Mouse (Mus musculus) fibroblast of lung, adult 2 months (primary cell): Measurements from ENCODE around the gene Smg9.

Experiments
- DNase-seq: peaks from one replicate; pipeline ENCODE4 v3.0.0-alpha.2; 2011; ENCODE audit warnings: low read depth

Gene Smg9

DNA sequence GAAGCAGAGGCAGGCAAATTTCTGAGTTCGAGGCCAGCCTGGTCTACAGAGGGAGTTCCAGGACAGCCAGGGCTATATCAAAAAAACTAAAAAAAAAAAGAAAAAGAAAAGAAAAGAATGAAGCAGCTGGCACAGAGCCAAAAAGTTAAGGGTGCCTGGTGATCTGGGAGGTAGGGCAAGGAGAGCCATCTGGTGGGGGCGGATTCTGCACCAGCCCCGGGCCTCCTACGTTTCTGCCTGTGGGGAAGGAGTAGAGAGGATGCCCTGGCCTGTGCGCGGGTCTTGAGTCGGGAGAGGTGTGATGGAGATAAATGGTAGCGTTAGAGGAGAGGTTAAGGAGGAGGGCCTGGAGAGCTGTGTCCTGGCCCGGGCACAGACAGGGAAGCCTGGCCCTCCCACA, 8.8 kb downstream of the Smg9 start:
- DNase-seq, result no peak

DNA sequence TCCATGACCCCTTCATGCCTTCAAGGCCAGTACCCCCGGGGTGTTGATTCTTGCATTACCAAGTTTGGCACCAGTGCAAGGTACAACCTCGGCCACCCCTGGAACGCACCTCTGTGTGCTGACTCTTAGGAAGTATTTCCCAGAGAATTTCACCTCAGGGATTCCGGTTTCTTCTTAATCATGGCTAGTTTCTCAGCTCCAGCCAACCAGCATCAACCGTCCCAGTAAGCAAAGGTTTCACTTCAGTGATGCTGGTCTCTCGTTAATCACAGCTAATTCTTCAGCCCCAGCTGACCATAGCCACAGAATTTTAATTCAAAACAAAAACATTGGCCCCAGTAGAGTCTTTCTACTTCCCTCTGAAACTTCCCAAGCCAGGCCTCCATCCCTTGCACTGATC, 10.7 kb downstream of the Smg9 start:
- no peak for DNase-seq

DNA sequence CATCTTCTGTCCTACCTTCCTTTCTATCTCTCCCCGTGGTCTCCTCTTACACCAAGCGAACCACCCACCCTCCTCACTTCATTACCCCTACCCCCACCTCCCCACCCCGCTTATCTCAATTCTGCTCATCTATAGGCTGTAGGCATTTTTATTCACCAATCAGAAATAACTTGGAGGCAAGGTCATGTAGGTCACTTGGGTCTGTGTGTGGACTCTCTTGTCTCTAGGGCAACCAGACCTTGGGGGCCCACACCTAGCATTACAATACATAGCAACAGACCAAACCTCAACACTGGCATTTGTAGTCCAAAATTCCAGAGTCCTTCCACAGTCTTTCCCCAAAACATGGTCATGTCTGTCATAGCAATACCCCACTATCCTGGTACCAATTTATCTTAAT, 11.4 kb downstream of the Smg9 start:
- no peak for DNase-seq

DNA sequence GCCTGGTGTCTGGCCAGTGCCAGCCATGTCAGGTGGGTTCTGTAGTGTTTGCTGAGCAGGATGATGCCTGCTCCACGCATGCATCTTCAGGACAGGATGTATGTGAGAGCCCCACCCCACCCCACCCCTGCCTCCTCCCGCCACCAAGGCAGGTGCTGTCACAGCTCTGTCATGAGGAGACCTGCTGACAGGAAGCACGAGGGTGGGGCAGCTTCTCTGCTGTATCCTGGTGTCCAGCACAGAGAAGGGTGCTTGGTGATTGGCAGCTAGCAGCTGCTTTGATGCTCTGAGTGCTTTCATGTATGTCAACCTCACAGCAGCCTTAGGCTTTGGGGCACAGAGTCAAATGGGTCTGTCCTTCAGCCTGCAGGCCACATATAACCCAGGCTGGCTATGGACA, 14.2 kb downstream of the Smg9 start:
- no peak for DNase-seq

DNA sequence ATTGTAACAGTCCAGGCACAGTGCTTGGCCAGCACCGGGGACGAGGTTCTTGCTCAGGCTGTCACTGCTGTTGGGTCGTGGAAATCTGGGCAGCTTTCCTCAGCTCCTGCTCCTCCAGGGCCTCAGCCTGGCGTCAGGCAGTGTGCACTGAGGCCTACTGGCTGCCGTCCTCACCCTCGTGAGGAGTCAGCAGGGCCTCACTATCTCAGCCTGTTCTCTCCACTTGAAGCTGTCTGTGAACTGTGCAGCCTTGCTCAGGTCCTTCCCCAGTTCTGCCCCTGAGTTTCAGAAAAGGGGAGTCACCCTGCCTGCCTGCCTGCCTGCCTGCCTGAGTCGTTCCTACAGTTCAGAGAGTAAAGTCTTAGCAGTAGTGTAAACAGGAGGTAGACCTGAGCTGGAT, 15.8 kb downstream of the Smg9 start:
- no peak for DNase-seq

DNA sequence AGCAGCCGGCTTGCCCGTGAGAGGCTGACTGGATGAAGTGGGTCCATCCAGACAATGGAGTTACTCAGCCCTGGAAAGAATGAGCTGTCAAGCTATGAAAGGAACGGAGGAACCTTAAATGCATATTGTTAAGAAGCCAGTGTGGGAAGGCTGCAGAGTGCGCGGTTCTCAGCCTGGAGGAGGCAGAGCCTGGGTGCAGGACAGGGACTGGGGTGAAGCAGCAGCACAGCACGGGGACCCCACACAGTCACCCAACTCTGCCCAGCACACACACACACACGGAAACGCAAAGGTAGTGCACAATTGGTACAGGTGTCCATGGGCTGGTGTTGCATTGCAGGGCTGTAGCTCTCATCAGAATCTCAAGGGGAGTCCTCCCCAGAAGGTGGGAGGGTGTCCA, 20.2 kb downstream of the Smg9 start:
- no peak for DNase-seq

DNA sequence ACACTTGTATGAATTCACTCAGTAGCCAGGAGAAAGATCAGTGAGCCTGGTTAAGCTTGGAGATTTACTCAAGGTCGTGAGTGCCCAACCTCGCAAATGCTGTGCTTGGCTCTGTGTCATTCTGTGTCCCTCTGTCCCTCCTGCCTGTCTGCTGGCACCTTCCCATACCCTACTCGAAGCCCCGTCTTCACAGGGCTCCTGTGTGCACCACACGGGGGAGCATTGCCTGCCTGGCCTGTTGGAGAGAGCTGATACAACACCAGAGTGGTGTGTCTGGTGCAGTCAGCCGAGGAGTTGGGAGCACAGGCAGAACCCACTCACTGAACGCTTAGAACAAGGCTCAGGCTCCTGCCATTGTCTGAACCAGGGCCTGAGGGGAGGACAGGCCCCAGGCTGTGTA, 22.2 kb downstream of the Smg9 start:
- DNase-seq, result no peak

DNA sequence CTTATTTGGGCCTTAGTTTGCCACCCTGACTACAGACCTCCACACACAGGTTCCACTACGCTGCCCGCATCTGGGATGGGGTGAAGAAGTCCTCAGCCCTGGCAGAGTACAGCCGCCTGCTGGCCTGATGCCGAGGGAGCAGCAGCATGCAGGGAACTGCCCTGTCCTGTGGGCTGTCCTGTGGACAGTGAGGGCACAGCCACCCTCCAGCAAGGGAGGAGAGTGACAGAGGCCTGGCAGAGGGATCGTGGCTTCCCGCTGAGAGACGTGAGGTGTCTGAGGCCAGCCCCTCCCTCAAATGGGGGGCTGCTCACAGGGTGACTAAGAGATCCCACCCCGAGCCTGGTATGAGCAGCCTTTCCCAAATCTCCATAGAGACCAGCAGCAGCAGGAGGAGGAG, 22.8 kb downstream of the Smg9 start:
- no peak for DNase-seq

DNA sequence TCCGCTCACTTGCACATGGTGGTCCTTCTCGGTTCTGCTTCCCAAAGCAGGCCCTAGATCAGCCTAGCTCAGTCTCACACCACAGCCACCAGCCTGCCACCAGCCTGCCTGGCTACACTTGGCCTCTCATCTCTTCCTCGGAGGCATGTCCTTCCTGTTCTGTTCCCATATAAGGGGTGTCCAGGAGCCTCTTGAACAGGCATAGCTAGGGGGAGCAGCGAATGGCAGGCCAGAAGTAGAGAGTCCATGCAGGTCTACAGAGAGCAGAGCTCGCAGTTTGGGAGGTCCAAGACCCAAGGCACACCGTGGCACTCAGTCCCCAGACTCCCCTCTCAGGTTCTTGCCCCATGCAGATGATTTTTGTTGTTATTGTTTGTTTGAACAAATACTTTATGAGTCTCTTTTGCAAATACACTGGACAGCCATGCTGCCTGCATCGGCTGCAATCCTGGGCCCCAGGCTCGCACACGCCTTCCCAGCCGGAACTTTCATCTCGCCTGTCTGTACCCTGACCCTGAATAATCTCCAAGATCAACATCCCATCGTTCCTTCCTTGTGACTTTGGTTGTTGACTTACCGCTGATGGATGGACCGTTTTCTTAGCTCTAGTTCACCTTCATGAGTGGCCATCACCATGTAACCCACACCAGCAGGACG, 23.8 kb downstream of the Smg9 start:
- DNase-seq, result no peak

DNA sequence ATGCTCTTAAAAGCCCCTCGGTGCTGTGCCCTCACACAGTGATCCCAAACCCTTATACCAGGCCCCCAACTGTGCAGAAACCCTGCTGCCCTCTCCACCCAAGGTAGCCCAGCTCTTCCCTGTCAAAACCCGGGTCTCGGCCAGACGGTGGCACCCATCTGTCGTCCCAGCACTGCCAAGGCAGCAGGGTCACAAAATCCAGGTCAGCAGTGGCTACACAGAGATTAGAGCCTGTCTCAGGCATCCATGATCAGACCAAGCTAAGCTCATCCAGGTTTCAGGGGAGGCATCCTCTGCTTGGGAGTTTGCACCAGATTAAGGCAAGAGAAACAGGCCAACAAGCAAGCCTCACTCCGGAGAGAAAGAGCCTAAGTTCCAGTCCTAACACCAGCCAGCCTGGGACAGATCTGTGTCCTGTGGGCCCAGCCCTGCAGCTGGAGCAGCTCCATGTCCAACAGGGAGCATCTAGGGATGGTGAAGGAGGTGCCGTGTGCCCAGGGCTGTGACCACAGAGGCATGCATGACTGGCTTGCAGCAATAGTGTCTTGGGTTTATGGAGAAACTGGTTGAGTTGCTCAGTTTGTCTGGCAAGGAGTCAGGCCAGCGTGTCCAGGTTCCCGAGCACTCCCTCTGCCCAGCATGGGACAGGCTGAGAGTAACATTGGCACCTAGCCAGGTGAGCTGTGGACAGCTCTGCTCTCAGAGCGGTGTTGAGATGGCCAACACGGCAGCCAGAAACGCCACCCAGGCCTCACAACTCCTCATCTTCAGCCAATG, 24.7 kb downstream of the Smg9 start:
- DNase-seq, result no peak

DNA sequence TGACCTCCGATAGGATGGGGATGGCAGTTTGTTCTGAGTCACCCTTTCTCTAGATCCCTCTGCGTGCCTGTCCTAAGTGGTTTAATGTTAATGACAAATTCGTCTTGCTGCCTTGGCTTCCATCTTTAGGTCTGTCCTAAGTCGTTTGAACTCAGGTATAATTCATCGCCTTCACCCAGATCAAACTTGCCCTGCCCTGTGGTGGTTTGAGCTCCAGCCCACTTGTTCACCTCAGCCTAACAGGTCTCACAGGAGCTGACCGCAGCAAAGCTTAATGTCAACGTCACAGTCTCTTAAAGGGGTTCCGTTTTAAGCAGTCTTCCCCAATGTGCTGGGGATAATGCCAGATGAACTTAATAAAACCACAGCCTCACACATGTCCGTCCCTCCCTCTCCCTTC, 26.5 kb downstream of the Smg9 start:
- DNase-seq, result no peak

DNA sequence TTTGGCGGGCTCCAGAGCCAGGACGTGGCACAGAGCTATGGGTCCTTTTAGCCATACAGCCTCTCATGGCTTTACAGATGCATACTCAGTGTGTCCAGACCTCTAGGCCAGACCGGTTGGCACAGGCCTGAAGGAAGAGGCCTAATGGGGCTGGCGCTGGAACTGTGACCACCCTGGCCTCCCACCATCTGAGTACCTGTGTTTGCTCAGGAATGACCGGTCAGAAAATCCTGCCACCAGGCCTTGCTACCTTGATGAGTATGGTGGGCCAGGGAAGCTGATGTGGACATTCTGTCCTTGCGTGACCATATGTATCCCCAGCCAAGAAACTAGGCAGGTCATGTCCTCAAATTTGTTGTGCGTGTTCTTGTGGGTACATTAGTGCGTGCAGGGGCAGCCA, 27.7 kb downstream of the Smg9 start:
- DNase-seq, result no peak

DNA sequence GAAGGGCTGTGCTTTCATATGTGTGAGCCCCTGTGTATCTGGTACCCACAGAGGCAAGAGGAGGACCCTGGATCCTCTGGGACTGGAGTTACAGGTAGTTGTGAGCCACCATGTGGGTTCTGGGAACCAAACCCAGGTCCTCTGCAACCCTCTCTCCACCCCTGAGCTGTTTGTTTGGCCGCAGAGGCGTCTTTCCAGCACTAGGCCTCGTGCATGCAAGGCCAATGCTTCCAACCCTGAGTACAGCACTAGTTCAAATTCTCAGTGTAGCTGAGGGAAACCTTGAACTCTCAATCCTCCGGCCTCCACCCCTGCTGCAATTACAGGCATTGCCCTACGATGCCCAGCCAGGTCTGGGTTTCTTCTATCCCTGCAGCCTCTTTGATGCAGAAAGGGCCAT, 29.3 kb downstream of the Smg9 start:
- DNase-seq, result no peak

DNA sequence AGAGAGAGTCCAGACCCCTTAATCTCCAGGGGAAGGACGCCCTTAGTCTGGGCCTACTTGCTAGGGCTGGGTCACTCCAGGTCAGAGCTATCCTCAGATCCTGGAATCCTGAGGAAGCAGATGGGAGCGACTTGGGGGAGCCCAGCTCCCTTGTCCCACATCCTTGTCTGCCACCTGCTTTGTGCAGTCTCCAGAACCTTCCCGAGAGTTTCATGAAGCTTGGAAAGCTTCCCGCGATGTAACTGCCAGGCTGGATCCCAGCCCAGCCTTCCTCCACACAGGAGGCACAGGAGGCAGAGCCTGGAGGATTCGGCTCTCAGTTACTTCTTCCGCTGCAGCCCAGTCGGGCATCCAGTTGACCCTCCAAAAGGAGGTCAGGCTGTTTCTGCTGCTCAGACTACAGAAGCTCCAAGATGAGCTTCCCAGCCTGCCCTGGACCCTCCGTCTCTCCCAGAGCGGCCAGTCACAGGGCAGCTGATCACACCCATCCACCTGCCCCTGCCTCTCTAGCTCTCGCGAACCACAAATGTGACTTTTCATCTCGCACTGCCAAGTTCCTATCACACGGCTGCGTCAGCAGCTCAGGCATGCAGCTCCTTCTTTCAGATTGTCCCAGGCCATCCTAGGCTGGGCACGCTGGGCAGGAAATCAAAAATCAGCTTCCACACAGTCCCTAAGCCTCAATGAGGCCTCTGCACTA, 30.1 kb downstream of the Smg9 start:
- DNase-seq, result no peak

DNA sequence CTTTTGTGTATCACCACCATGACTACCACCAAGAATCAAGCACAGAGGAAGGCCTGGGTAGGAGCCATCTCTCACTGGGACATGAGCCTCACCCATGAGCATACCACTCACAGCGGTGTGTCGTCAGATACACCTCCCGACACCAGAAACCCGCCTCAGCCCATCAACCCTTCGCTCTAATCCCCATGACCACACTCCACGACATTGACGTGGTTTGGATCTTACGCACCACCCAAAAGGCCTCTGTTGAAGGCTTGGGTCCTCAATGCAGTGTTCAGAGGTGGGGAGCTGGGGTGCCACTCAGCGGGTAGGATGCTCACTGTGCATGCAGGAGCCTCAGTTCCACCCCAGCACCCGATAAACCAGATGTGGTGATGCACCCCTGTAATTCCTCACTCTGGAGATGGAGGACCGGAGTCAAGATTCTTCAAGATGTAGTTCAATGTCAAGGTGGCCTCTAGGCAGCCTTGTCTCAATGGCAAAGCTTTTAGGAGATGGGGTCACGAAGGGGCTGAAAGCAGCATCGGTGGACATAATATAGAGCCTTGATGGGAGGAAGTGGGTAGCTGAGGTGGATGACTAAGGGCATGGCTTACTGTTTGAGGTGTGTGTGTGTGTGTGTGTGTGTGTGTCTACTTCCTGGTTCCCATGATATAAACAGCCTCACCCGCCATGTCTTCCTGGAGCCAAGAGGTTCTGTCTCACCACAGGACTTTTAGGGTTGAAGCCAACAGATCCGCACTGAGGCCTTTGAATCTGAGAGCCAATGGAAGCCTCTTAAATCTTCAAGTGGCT, 31.3 kb downstream of the Smg9 start:
- no peak for DNase-seq

DNA sequence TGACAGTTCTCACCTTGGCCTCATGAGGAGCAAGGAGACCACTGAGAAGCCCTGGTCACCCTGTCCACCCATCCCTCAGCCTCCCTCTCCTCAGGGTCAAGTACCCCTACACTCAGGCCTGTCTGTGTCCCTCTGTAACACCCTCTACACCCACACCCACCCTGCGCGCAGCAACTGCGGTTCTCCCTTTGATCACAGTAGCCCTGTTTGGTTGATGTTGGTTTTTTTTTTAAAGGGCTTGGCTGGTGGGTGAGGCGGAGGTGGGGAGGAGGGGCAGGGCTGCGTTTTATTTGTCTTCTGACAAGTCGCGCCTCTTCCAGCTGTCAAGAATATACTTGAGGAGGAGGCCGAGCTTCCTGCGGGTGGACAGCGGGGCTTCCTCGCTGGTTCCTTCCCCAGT, 32.3 kb downstream of the Smg9 start:
- no peak for DNase-seq

DNA sequence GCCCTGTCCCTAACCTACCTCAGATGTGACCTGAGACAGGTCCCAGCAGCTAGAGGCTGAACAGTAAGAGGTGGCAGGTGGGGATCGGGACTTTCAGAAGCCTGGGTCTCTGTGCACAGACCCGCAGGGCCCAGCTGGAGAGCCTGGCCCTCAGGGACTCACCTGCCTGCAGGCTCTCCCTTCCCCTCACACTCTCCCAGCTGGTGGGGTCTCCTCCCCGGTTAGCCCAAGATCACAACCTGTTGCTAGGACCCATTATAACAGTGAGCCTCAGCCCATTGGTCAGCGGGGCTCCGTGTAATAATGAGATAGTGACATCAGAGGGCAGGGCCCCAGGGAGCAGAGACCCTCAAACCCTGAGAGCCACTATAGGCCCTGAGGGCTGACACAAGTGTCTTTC, 35.9 kb downstream of the Smg9 start:
- no peak for DNase-seq

DNA sequence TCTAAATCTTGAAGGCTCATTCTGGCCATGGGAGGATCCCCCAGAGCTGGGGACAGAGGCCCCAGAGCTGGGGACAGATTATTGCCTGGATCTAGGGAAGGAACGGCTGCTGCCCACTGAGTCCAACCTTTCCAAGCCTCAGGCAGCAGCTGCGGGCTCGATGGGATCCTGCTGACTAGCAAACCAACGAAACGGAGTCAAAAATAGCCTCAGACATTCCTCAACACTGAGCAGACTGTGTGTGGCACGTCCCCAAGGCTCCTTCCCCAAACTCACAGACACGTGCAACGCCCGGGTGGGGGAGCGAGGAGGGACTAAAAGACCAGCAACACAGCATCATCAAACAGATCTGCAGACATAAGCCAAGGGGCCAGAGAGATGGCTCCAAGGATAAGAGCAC, 38.6 kb downstream of the Smg9 start:
- DNase-seq, result no peak

DNA sequence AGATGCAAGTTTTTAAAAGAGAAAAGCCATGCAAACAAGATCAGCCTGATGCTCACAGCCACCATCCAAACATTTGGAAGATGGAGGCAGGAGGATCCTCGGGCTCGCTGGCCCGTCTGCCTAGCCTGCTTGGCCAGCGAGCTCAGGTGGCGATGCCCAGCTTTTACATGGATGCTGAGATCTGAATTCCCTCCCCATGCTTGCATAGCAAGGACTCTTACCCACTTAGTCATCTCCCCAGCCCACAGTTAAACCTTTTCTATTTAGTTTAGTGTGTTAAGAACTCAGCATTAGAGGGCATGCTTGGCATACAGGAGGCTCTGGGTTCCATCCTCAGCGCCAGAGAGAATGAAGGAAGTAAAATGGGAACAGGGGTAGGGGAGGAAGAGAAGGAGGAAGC, 39.8 kb downstream of the Smg9 start:
- DNase-seq, result no peak

DNA sequence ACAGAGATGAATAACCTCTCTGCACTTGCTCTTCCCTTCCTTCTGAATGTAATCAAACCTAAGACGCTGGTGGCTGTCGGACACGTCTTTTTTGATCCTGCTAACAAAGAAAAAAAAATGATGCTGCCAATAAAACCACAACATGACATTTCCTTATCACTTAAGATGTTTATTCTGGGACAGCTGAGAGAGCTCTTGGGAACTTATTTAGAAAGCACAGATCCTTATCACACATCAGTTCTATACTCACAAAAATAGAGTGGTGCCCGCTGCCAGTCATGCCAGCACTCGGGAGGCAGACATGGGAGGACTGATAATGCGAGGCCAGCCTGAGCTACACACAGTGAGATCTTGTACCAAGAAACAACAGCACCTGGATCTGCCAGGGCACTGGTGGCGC, 40.5 kb downstream of the Smg9 start:
- DNase-seq, result no peak

DNA sequence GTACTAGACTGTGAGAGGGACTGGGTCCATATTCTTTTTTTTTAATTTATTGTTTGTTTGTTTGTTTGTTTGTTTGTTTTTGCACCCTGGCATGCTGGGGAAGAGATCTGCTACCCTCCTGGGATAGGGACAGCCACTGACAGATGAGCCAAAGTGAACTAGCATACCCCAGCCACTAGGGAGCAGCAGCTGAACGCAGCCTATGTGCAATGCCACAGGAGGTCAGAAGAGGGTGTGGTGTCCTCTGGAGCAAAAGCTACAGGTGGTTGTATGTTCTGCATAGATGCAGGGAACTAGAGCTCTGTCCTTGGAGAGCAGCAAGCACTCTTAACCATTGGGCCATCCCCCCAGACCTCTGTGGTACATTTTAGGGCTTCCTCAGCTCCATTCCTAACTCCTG, 42.4 kb downstream of the Smg9 start:
- DNase-seq, result no peak

DNA sequence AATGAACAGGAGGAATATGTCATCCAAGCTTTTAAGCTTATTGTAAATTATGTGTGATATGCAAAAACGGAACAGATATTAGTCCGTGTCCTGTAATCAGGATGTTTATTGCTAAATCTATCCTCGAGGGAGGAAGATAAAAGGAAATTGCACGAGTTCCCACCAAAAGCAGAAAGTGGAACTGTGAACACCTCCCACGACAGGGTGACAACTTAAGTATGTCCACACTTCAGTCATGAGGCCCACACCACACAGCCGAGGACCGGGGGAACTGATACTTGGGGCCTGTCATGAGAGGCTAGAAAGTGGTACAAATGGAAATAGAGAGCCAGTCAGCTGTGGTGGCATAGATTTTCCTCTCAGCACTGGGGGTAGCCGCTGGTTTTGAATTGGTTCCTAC, 42.9 kb downstream of the Smg9 start:
- no peak for DNase-seq
